Mouse (Mus musculus) lung, adult 2 months (tissue): Measurements from ENCODE around the gene Ubl4b.

Source experiments
- CTCF ChIP-seq: fragments of 200-500 bp; IDR thresholded peaks from 2 replicates; pipeline ENCODE4 v1.5.1; 2011; ENCODE audit warnings: mild to moderate bottlenecking, low read length, control low read depth; ENCODE audit not compliant: insufficient read depth
- POLR2A ChIP-seq: fragments of 200-500 bp; IDR thresholded peaks from 2 replicates; pipeline ENCODE4 v1.6.1; 2011; ENCODE audit warnings: low read depth, mild to moderate bottlenecking, control low read depth, low read length, borderline replicate concordance; ENCODE audit errors: extremely low read depth

GRCm38 (mm10) chr3:107530581-107530980, 24.3 kb downstream of the Ubl4b start:
- TF ChIP-seq POLR2A (no peak), CTCF (no peak)
